Mouse (Mus musculus): ENCODE data around the gene Ubn1.

- TF ChIP-seq USF1 (IDR thresholded peaks at IDR 0.05; ENCODE audit: low read depth) = no peak
- no peak for TF ChIP-seq REST (IDR thresholded peaks at IDR 0.05; ENCODE audit: insufficient read depth, insufficient read length)
- TF ChIP-seq E2F4 (IDR thresholded peaks at IDR 0.05; ENCODE audit: insufficient read depth) = no peak
These were observed 84.9 kb downstream of the Ubn1 start for GRCm38 (mm10) chr16:5134623-5135330.

All from myocyte (in vitro differentiated cells).